Mouse (Mus musculus) frontal cortex, postnatal 36 days (tissue): ENCODE results near the gene Pold4.

Source experiments
- DNase-seq, 2 experiments: peaks; one replicate each; pipeline ENCODE4 v3.0.0; 2022; ENCODE audit warnings: low spot score in 2 of 2

Pold4 gene

DNA sequence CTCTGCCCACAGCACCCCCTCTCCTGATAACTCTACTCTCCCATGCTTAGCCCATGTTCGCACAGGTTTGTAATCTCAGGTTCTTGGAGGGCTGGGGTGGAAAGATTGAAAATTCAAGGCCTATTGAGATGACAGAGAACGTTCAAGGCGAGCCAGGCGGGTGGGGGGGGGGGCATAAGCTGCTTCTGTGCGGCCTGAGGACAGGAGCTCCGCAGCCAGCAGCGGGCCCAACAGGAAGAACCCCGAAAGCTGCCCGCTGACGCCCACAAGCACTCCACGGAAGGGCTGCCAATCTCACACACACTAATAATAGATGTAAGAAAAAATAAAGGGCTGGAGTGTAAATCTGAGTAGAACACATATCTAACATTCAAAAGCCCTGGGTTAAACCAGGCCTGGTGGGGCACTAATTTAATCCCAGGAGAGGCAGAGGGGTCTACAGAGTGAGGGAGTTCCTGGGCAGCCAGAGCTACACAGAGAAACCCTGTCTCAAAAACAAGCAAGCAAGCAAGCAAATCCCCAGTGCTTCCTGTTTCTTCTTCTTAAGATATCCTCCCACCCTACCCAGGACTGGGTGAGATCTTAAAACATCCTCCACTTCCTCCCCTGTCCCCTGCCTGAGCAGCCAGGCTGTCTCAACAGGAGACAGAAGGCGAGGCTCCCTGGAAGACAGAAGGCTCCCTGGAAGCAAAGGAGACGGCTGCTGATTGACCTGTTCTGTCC is 27.9 kb upstream of the Pold4 start:
- no peak for DNase-seq

DNA sequence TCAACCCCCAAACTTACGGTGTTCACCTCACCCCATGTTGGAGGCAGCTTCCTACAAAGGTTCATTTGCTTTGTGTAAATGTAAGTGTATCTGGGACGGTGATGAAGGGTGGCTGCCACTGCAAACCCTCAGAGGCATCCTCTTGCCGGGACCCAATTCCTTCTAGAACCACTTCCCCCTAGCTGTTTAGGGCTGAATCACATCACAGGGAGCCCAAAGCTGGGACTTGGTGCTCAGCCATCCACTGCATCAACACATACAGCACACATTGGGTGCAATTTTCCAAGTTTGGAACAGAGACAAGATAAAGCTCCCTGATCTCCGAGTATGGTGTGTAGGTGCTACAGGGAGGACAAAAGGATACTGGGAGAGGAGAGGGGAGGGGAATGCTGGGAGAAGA is 26.8 kb upstream of the Pold4 start:
- no peak for DNase-seq

DNA sequence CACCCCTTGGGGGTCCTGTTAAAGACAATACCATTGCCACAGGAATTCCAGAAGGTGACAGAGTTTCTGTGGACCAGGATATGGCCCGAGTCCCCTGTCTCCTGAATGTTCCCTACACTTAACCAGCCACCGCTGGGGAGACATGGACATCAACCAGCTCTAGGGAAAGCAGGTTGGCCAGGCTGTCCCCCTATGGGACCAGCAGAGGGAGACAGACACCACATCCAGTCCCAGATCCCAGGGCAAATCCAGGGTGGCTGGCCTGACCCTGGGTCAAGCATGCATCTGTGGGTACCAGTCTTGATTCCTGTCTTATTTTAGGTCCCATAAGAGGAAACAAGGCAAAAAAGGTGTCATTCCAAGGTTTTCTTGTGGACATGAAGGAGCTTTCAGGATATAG is 24.7 kb upstream of the Pold4 start:
- peak in 1 of 2 experiments; percentile 60 for DNase-seq

DNA sequence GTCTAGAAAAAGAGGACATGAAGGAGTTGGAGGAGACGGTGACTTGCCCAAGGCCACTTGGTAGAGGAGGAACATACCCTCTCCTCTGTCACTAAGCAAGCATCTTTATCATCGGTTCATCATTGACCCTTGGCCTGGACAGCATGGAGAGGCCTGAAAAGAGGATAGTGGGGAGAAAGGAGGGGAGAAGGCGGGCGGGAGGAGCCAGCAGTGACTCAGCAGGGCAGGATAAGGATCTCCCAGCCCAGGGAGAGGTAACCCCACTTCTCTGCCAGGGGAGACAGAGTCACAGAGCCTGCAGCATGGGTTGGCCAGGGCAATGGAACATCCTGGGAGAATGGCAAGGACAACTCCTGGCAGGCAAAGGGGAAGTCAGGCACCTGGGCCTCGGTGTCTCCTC is 23.1 kb upstream of the Pold4 start:
- no peak for DNase-seq

DNA sequence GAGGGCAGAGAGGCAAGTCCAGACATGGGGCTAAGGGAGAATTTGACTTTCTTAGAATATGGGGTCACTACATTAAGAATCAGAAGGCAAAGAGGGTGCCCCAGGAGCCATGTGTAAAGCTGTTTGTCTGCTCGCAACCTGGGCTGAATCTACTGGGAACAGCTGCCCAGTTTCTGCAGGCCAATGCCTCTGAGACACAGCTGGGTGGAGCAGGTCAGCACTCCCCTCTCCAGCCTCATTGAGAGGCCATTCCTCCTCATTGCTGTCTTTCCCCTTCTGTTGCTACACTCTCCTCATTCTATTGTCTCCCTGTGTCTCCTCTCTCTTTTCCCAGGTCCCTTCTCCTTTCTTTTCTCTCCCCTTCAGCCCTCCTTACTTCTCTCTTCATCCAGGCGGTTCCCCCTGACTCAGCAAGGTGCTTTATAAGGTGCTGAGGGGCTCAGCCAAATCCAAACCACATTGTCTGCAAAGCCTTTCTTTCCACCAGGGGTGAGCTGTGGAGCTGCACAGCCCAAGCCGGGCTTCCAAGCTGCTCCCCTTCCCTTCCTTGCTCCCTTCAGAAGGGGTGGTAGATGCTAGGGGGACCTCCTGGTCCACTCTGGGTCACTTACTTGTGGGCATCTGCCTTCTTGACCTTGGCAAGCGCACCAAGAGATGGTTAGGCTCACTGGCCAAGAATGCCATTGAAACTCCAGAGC is 19.7 kb upstream of the Pold4 start:
- DNase-seq: no peak

DNA sequence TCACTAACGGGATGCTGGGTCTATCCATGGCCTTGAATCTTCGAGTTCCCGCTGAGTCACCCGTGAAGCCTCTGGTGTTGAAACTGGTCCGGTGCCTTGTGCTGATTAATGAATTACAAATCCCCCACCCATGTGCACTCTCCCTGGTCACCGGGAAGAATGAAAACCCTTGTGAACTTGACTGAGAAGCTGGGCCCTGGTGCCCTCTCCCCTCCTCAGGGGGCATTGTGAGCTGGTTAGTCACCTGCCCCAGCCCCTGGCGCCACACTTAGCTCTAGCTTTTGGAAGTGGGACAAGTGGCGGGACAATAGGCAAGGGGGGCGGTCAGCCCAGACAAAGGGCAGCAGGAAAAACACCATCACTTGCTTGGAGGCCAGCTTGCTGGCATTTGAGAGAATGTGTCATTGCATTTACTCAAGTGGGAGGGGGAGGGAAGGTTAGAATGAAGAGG is 18.1 kb upstream of the Pold4 start:
- DNase-seq: no peak

DNA sequence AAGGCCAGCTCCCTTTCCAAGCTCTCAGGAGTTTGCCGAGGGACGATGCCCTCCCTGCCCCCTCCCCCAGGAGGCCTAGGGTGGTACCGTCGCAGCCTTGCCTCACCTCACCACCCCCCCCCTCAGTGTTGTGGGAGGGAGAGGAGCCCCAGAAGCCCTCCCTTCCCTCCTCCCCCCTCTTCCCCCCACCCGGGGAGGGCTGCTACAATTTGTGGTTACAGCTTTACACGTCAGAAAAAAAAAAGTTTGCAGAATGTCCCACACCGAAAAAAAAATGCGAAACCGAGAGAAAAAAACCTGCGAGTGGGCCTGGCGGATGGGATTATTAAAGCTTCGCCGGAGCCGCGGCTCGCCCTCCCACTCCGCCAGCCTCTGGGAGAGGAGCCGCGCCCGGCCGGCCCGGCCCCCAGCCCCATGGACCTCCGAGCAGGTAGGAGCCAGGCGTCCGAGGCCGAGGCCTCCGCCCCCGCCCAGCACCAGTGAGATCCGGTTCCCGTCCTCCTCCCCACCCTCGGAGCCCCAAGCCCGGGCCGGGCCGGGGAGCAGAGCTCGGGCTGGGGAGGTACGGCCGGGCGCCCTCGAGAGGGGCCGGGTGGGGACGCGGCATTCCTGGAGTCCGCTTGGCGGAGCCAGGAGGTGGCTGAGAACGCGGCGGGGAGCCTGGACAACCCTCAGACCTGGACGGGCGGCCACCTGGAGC is 17.5 kb upstream of the Pold4 start, which contains the start of the genes Clcf1 and AC109138.7:
TSS of gene Clcf1 (plus strand) at position 168 of the 700 bp plus-strand sequence.
TSS of gene AC109138.7 (plus strand) at position 287 of the 700 bp plus-strand sequence.
- DNase-seq: no peak

DNA sequence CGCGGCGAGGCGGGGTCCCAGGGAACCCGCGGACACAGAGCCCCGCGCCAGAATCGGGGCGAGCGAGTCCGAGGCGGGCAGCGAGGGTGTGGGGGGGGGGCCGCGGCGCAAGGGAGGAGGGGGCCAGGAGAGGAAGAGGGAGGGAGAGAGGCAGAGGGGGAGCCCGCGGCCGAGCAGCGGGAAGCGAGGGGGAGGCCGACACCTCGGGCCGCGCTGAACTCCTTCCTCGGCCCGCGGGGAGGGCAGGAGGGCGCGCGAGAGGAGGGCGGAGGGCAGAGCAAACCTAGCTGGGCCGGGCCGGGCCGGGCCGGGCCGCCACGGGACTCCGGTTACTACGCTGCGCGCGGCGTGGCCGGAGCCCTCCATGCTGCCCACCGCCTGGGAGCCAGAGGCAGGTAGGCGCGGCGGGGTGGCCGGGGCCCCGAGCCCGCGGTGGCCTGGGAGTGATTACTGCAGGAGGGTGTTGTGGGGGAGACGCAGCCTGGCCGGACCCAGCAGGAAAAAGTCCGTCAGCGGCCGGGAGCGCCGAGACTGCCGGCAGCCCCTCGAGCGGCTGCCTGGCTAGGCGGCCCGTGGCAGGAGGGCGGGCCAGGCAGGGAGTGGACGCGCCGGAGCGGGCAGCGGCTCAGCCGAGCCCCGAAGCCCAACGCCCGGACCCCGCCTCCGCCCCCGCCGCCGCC is 16.8 kb upstream of the Pold4 start:
- DNase-seq: no peak

DNA sequence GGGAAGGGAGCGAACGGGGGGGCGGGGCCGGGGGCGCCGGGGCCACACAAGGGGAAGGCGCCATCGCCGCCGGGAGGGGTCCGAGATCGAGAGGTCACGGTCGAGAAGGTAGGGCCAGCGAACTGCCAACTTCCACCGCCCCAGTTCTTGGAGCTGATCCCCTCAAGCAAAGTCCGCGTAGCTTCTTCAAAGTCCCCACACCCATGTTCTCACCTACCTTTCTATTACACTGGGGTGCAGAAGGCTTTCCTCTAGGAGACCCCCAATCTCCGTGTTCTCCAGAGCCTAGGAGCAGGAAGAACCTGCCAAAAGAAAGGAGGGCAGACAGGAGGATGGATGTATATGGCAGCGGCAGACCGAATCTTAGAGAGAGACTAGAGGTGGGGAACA is 16.3 kb upstream of the Pold4 start:
- DNase-seq: no peak

DNA sequence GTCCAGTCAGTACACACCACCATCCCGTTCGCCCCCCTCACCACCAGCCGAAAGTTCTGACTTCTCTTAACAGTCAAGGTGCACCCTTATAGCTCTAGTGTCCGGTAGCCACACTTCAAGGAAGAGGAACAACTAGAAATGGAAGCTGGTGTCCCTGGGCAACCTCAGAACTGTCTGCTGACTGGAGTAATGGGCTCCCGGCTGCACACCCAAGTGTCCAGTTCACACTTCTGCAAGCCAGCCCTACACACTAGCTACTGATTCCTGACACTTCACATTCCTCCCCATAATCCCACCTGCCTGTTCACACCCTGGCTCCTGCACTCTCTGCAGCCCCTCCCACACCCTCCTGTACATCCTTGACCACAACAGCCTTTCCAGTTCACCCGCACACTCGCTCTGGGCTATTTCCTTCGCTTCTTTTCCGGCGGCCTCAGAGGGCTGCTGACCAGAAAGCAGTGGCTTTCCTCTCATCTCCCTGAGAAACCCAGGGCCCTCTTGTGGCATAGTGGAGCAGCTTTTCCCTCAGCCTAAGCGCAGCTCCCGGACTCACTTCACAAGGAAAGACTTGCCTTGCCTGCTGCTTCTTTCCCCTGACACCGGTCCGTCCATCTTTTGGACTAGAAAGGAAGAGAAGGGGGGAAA is 15.5 kb upstream of the Pold4 start:
- DNase-seq: no peak

DNA sequence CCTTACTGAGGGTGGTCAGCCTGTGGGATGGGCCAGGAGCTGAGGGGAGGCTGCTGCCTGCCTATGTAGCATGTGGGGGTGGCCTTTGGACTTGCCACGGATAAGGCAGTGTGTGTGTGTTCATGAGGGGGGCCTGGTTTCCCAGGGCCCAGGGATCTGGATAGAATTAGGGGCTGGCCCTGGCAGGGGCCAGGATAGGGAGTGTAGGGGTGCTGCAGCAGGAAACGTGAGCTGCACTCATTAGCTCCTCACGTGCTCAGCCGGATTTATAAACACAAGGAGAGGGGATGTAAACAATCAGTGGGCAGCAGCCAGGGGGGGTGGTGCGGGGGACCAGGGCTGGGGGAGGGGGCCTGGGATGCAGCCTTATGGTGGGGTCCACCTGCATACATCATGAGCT is 14.6 kb upstream of the Pold4 start:
- DNase-seq: no peak

DNA sequence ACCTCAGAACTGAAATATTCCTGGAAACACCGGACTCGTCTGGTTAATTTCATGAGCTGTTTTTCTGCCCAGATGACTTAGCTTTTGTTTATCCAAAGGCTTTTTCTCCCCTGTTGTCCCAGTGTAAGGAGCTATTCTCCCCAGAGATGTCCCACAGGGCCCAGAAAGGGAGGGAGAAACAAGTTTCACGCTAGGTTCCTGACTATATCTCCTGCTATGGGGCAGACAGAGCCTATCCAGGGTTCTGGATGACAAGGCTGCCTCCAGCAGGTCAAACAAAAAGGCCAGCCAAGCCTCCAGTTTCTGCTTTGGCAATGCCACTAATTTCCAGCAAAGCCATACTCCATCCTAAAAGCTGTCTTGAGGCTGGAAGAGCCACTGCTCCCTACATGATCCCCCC is 13.8 kb upstream of the Pold4 start:
- no peak for DNase-seq

DNA sequence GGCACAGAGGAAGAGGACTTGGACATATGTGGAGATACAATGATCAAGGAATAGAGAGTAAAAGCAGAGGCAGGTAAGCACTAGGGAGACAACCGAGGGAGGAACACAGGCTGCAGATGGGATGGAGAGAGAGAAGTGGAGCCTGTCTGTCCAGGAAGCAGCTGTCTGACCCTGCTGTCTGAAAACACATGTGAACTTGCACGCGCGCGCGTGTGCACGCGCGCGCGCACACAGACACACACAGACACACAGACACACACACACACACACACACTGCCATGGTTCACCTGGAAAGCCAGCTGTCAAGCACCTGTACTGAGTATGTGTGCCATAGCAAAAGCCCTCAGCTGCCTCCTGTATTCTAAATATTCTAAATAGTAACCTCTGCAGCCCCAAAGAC is 13.4 kb upstream of the Pold4 start:
- DNase-seq: no peak

DNA sequence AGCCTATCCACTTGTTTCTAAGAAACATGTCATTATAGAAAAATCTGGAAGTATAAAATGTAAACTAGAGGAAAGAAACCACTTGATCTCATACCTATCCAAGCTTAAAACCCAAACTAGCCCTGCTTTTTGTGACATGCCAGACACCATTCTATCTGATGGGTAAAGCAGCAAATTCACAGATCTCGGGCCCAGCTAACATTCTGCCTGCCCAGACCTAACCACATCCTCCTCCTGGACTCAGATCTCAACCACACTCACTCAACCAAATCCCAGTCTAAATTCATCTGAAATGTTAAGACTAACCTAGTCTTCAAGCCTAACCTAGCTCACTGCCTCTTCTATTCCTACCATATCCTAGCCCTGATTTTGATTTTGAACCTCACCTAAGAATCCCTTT is 12.9 kb upstream of the Pold4 start:
- no peak for DNase-seq

DNA sequence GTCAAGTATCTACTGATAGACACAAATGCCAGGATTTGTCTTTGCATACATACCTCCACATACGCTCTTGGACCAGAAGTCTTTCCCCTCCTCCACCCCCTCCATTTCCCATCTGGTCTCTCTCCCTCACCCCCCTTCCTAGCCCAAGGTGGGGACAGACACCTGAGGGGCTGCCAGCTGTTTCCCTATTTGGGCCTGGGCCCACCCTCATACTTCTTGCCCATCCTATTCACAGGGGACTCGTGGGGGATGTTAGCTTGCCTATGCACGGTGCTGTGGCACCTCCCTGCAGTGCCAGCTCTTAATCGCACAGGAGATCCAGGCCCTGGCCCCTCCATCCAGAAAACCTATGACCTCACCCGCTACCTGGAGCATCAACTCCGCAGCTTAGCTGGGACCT is 11.8 kb upstream of the Pold4 start:
- no peak for DNase-seq

DNA sequence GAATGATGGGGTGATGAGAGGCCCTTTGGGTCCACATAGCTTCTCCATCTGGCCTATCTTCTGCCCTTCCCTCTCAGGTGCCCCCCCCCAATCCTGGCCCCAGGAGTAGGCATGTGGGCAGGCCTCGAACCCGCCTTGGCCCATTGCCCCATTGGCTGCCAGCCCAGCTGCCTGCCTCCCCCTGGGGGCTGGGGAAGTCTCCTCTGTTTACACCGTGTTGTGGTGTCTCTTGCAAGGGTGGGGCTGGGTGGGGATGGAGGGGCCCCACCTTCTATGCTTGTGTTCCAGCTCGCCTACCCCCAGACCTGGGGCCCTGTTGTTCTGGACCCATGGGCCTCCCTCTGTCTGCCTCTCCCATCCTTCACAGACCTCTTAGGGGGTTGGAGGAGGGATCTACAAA is 11.3 kb upstream of the Pold4 start:
- no peak for DNase-seq

DNA sequence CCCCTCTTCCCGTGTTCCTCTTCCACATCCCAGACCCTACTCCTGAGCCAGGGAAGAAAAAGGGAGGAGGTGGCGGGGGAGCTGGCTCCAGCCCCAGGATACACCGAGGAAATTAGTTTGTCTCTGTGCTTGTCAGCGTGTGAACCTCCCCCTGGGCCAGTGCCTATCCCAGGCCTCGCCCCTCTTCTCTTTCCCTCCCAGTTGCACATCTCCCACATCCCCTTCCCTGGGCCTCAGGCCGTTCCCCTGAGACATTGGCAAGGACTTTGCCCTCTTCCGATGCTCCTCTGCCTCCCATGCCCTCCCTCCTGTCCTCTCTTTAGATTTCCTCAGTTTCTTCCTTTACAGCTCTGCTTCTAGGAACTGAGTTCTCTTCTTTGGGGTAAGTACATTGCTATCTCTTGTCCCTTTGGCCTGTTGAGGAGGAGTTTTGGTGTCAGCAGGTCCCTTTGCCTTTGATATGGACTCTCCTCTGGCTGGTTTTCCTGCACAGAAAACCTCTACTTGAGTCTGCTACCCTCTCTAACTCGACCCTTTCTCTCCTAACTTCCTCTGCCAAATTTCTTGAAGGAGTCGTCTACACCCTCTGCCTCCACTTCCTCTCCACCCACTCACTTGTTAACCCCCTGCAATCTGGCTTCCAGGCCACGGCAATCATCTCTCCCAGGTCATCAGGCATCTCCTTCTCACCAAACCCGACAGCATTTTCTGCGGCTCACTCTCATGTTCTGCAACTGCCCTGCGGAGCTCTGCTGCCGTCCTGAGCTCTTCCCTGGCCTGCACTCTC is 10.5 kb upstream of the Pold4 start:
- no peak for DNase-seq

DNA sequence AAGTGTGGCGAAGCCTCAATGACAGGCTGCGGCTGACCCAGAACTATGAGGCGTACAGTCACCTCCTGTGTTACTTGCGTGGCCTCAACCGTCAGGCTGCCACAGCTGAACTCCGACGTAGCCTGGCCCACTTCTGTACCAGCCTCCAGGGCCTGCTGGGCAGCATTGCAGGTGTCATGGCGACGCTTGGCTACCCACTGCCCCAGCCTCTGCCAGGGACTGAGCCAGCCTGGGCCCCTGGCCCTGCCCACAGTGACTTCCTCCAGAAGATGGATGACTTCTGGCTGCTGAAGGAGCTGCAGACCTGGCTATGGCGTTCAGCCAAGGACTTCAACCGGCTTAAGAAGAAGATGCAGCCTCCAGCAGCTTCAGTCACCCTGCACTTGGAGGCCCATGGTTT is 9.5 kb upstream of the Pold4 start:
- DNase-seq: no peak

DNA sequence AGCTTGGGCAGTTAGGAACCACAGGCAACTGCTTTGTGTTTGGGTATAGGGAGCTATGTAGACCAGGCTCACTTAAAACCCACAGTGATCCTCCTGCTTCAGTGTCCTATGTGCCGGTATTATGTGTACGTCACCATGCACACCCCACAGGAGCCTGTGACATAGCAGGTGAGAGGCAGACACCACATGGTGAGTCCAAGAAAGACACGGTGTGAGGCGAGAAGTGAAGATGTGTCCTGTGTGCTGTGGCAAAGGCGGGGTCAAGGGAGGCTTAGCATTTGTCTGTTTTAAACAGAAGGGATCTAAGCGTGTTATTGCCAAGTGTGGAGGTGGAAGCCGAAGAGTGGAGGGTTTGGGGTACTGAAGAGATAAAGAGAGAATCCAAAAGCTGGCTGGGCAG is 4.9 kb upstream of the Pold4 start:
- DNase-seq: no peak

DNA sequence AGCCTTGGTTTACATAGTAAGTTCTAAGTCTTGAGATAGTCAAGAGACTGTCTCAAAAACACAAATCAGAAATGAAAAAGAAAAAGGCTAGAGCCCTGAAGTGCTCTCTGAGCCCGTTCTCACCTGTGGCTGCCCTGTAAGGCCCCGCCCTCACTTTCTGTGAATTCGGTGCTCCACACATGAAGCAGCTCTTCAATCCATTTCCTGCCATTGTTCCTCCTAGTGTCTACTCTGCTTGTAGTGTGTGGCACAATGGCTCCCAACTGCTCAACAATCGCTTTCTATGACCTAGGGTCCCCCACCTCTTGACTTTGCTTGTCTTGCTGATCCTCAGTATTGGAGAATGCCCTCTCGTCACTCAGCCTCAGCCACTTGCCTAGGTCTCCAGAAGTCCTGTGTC is 4.3 kb upstream of the Pold4 start:
- DNase-seq: no peak
